In the genomic region with DNA sequence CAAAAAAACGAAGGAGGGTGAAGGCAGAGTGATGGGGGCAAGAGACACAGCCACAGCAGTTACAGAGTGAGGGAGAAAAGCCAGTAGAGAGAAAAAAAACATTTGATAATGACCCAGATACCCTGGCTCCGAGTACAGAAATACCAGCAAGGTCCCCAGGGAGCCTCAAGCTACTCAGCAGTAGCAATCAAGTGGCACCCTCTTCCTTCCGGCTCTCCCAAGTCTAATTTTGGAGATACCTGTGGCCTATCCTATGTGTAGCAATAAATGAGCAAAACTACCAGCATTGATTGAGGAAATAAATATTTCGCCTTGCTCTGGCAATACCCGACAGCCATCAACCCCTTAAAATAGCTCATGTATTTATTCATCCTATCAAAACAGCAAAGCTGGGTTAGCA, we compare ENCODE assay signal across 19 mouse cellular contexts. TPM values are rescaled to one million over a fixed set of nuclear protein-coding genes. Genes with fewer than 3 reads are reported as not detected.
A peak's percentile ranks its signal among the peaks of the same experiment; 100 is the strongest.
DNase-seq lines count a peak whose midpoint lies in the region; ATAC-seq and TF ChIP-seq lines count a peak whose summit lies in the region.
"Had no signal": no experiment of that assay in that cellular context is flagged by ENCODE, and none has a peak within 500 bp of the region (broad histone marks: within the 10 kb centered on the region; RNA-seq: fewer than 3 reads in every experiment).

No protein-coding gene starts in this region.

- WGBS in spleen, adult 2 months: 58% methylated on average over 5 of the region's 5 CpGs
- WGBS in kidney, embryonic 15.5 days: 78% methylated on average over 5 of the region's 5 CpGs

- H3K27ac ChIP-seq in spleen, adult 2 months (ENCODE audit: insufficient read depth, low read length): peak overlapping the region; percentile 21; the same call in 1 of the 2 replicates
- H3K27ac ChIP-seq in kidney, embryonic 15.5 days: no peak overlapping the region
- H3K27ac ChIP-seq: embryonic facial prominence, embryonic 10.5 days; embryonic facial prominence, embryonic 12.5 days; forebrain, embryonic 13.5 days; forebrain, embryonic 15.5 days had no signal

- no peak overlapping the region for H3K9ac ChIP-seq in kidney, embryonic 15.5 days
- H3K9ac ChIP-seq: embryonic facial prominence, embryonic 12.5 days; forebrain, embryonic 13.5 days; forebrain, embryonic 15.5 days; forebrain, postnatal 0 days had no signal

- no peak for TF ChIP-seq POLR2A in spleen, adult 2 months (IDR thresholded peaks at IDR 0.05; ENCODE audit: low read depth, low read length)

- peaks cover 5% of the 10 kb centered on the region; the same call in 1 of the 2 replicates for H3K4me1 ChIP-seq in spleen, adult 2 months (ENCODE audit: control insufficient read depth, insufficient read depth, insufficient read length)
- no peaks in the 10 kb centered on the region for H3K4me1 ChIP-seq in kidney, embryonic 15.5 days
- H3K4me1 ChIP-seq: embryonic facial prominence, embryonic 10.5 days; embryonic facial prominence, embryonic 12.5 days; forebrain, embryonic 13.5 days; forebrain, embryonic 15.5 days had no signal

- TF ChIP-seq CTCF in spleen, adult 2 months (IDR thresholded peaks at IDR 0.05; ENCODE audit: extremely low read depth, insufficient read depth, insufficient read length, insufficient replicate concordance): no peak

- H3K36me3 ChIP-seq in spleen, adult 2 months (ENCODE audit: control insufficient read depth, insufficient read depth, low read length): peaks cover 8% of the 10 kb centered on the region
- H3K36me3 ChIP-seq in splenic B cell, adult 2 months (ENCODE audit: control insufficient read depth, insufficient read depth, low read length, poor library complexity, severe bottlenecking): no peaks in the 10 kb centered on the region; the same call in 1 of the 2 replicates
- H3K36me3 ChIP-seq in kidney, embryonic 15.5 days: peaks cover 60% of the 10 kb centered on the region

- H3K9me3 ChIP-seq in kidney, embryonic 15.5 days (replicated peaks): no peaks in the 10 kb centered on the region
- H3K9me3 ChIP-seq: embryonic facial prominence, embryonic 10.5 days; embryonic facial prominence, embryonic 12.5 days; forebrain, embryonic 13.5 days; forebrain, embryonic 15.5 days; G1E had no signal

- no peaks in the 10 kb centered on the region for H3K27me3 ChIP-seq in spleen, adult 2 months (ENCODE audit: control insufficient read depth, insufficient read depth, low read length)
- no peaks in the 10 kb centered on the region for H3K27me3 ChIP-seq in splenic B cell, adult 2 months (ENCODE audit: control insufficient read depth, insufficient read depth, low read length, poor library complexity, severe bottlenecking)
- H3K27me3 ChIP-seq in kidney, embryonic 15.5 days: no peaks in the 10 kb centered on the region
- H3K27me3 ChIP-seq: embryonic facial prominence, embryonic 12.5 days; forebrain, embryonic 13.5 days; forebrain, embryonic 15.5 days; Patski had no signal

- H3K4me3 ChIP-seq in spleen, adult 2 months (ENCODE audit: extremely low read depth, insufficient read depth, insufficient read length): no peak overlapping the region
- no peak overlapping the region for H3K4me3 ChIP-seq in kidney, embryonic 15.5 days (replicated peaks)
- H3K4me3 ChIP-seq: embryonic facial prominence, embryonic 10.5 days; embryonic facial prominence, embryonic 12.5 days; forebrain, embryonic 13.5 days; forebrain, embryonic 15.5 days had no signal

- peak in 1 of 2 experiments; percentile 30 for DNase-seq in spleen, adult 2 months (ENCODE audit: low read depth in 1 of 2, low spot score in 2 of 2)
- no peak for DNase-seq in spleen, postnatal 4 days (ENCODE audit: low spot score in 2 of 2)
- peak; percentile 87 for DNase-seq in A20 (ENCODE audit: low read depth, low spot score)
- peak; percentile 9 to 12 for DNase-seq in B cell, adult 2 months
- DNase-seq in splenic B cell, adult 2 months (ENCODE audit: low read depth, low spot score): peak; percentile 48
- DNase-seq in cerebellum, adult 9-10 months: no peak
- DNase-seq: adrenal gland, adult 8-10 months; cerebellum, adult 11 months; cerebellum, adult 18-20 months; cerebellum, adult 8-10 months; forebrain, postnatal 0 days had no signal

- no peak overlapping the region for H3K4me2 ChIP-seq in kidney, embryonic 15.5 days
- H3K4me2 ChIP-seq: embryonic facial prominence, embryonic 12.5 days; forebrain, embryonic 13.5 days; forebrain, embryonic 15.5 days had no signal

- no peak for ATAC-seq in kidney, embryonic 15.5 days (replicated peaks; ENCODE audit: low FRiP score)
- ATAC-seq: activated CD4-positive, CD25-positive, alpha-beta regulatory T cell, adult 4 months; forebrain, embryonic 13.5 days; forebrain, embryonic 15.5 days; forebrain, postnatal 0 days; Patski had no signal

RNA-seq across cellular contexts. Expression of a gene that starts 28.5 kb away (rescaled TPM):
- polyA plus RNA-seq in spleen, adult 2 months (2012; rRNA removed): 8.8 and 9.9 TPM in 2 replicates
- polyA plus RNA-seq in kidney, embryonic 15.5 days (2015; fragmentation: Nextera tagmentation; extraction: Ambion mirVana): 44.9 and 46.4 TPM in 2 replicates

RNA-seq across cellular contexts. Expression of a gene that starts 32.1 kb away (rescaled TPM):
- polyA plus RNA-seq in spleen, adult 2 months (2012; rRNA removed): 15.6 and 18.1 TPM in 2 replicates
- polyA plus RNA-seq in kidney, embryonic 15.5 days (2015; fragmentation: Nextera tagmentation; extraction: Ambion mirVana): 48.7 and 50.9 TPM in 2 replicates

RNA-seq across cellular contexts. Expression of a gene that starts 32.2 kb away (rescaled TPM):
- 0.93 and 0.97 TPM in 2 replicates for polyA plus RNA-seq in spleen, adult 2 months (2012; rRNA removed)
- 6.3 and 6.4 TPM in 2 replicates for polyA plus RNA-seq in kidney, embryonic 15.5 days (2015; fragmentation: Nextera tagmentation; extraction: Ambion mirVana)

Comparison
In these comparisons a context has a peak if more than half of its experiments do, and no peak if none do; other contexts are left out.
1. DNase-seq: peak in A20 (single experiment), B cell, adult 2 months (2 of 2) and splenic B cell, adult 2 months (single experiment); none in spleen, postnatal 4 days (0 of 2) and cerebellum, adult 9-10 months (single experiment).